15 mouse cellular contexts compared by ENCODE assay signal in genomic region chr10:81469253-81469652, GRCm38 (mm10). TPM values are rescaled to one million over a fixed set of nuclear protein-coding genes. Genes with fewer than 3 reads are reported as not detected.
DNase-seq lines count a peak whose midpoint lies in the region; TF ChIP-seq lines count a peak whose summit lies in the region.
"Had no signal": no experiment of that assay in that cellular context is flagged by ENCODE, and none has a peak within 500 bp of the region (broad histone marks: within the 10 kb centered on the region; RNA-seq: fewer than 3 reads in every experiment).

No protein-coding gene starts in this region.

- H3K27ac ChIP-seq in cortical plate, adult 2 months (ENCODE audit: insufficient read depth, low read length), result peak overlapping the region; percentile 75
- H3K27ac ChIP-seq: heart, embryonic 13.5 days had no signal

- H3K4me1 ChIP-seq in cortical plate, adult 2 months (ENCODE audit: control insufficient read depth, insufficient read depth, low read length), result peaks cover 17% of the 10 kb centered on the region

- no peak for TF ChIP-seq CTCF in cortical plate, adult 2 months (IDR thresholded peaks at IDR 0.05; ENCODE audit: extremely low read depth, insufficient read depth, low read length)

- TF ChIP-seq POLR2A in cortical plate, adult 2 months (IDR thresholded peaks at IDR 0.05; ENCODE audit: extremely low read depth, insufficient read depth, low read length), result peak; percentile 37; the same call in 1 of the 2 replicates

- intact Hi-C loops in heart, postnatal 36 days (cut with DNase I), result no loop called here
- intact Hi-C loops in left cerebral cortex, postnatal 25 days (cut with DNase I), result loop anchor here (2.0 kb wide), 1 partner anchor 14 kb away; the partner anchor contains the start of gene Celf5

- no peak overlapping the region for H3K4me3 ChIP-seq in cortical plate, adult 2 months (ENCODE audit: insufficient read depth, low read length)
- H3K4me3 ChIP-seq: heart, embryonic 13.5 days had no signal

- DNase-seq in heart, adult 11 months, result peak; percentile 80
- DNase-seq in heart, postnatal 36 days, result no peak
- peak; percentile 91 for DNase-seq in brain, adult 2 months (ENCODE audit: low read depth, low spot score)
- peak; percentile 66 to 96 for DNase-seq in left cerebral cortex, postnatal 25 days (ENCODE audit: low spot score in 2 of 2)
- no peak for DNase-seq in ovary, postnatal 36 days (ENCODE audit: low spot score)
- no peak for DNase-seq in kidney, postnatal 4 days
- DNase-seq: cerebellum, postnatal 14 days; heart, postnatal 4 days; kidney, adult 18-20 months; lung, adult 2 months; midbrain, embryonic 14.5 days; thymus, postnatal 4 days had no signal

RNA-seq across cellular contexts. Expression of gene Celf5, which starts 13.3 kb away (rescaled TPM):
- total RNA-seq in heart, postnatal 36 days (2021), result under 1 TPM in 1 of 2 experiments, not detected in 1; 0.24 TPM
- polyA plus RNA-seq in cortical plate, adult 2 months (2012; rRNA removed), result 307 and 309 TPM in 2 replicates
- total RNA-seq in left cerebral cortex, postnatal 25 days (2021), result 100 to 1,000 TPM; 285 to 286 TPM
- total RNA-seq: liver, adult 2 months had no signal
- polyA plus RNA-seq: liver, adult 2 months had no signal

RNA-seq across cellular contexts. Expression of gene Nfic, which starts 13.8 kb away (rescaled TPM):
- 100 to 1,000 TPM; 115 to 133 TPM for total RNA-seq in heart, postnatal 36 days (2021)
- 52.2 and 54.5 TPM in 2 replicates for polyA plus RNA-seq in cortical plate, adult 2 months (2012; rRNA removed)
- 10 to 100 TPM; 81.1 to 87.3 TPM for total RNA-seq in left cerebral cortex, postnatal 25 days (2021)

RNA-seq across cellular contexts. Expression of gene Ncln, which starts 26.9 kb away (rescaled TPM):
- total RNA-seq in heart, postnatal 36 days (2021), result 10 to 100 TPM; 61.9 to 63.9 TPM
- polyA plus RNA-seq in cortical plate, adult 2 months (2012; rRNA removed), result 124 and 129 TPM in 2 replicates
- total RNA-seq in left cerebral cortex, postnatal 25 days (2021), result 10 to 100 TPM; 76.4 to 77.0 TPM

RNA-seq across cellular contexts. Expression of gene S1pr4, which starts 30.7 kb away (rescaled TPM):
- 1 to 10 TPM in 1 of 2 experiments, under 1 TPM in 1; 0.61 to 1.3 TPM for total RNA-seq in heart, postnatal 36 days (2021)
- polyA plus RNA-seq in cortical plate, adult 2 months (2012; rRNA removed), result 0.87 and 1.1 TPM in 2 replicates
- under 1 TPM; 0.53 to 0.73 TPM for total RNA-seq in left cerebral cortex, postnatal 25 days (2021)

RNA-seq across cellular contexts. Expression of gene Gna15, which starts 54.8 kb away (rescaled TPM):
- total RNA-seq in heart, postnatal 36 days (2021), result under 1 TPM; 0.73 to 0.78 TPM
- polyA plus RNA-seq in cortical plate, adult 2 months (2012; rRNA removed), result 3.4 and 3.9 TPM in 2 replicates
- 1 to 10 TPM; 2.0 to 3.1 TPM for total RNA-seq in left cerebral cortex, postnatal 25 days (2021)

Comparison
In these comparisons a context has a peak if more than half of its experiments do, and no peak if none do; other contexts are left out.
1. DNase-seq: peak in heart, adult 11 months (single experiment), brain, adult 2 months (single experiment) and left cerebral cortex, postnatal 25 days (2 of 2); none in heart, postnatal 36 days (0 of 2), ovary, postnatal 36 days (single experiment) and kidney, postnatal 4 days (0 of 2).
2. RNA of gene Celf5, which starts 13.3 kb away (total RNA-seq): 285 to 286 TPM in left cerebral cortex, postnatal 25 days; 0.24 TPM in heart, postnatal 36 days; every median in the first group is over 100 times any median in the second.